ENCODE assay signal across 45 mouse cellular contexts in the genomic region with DNA sequence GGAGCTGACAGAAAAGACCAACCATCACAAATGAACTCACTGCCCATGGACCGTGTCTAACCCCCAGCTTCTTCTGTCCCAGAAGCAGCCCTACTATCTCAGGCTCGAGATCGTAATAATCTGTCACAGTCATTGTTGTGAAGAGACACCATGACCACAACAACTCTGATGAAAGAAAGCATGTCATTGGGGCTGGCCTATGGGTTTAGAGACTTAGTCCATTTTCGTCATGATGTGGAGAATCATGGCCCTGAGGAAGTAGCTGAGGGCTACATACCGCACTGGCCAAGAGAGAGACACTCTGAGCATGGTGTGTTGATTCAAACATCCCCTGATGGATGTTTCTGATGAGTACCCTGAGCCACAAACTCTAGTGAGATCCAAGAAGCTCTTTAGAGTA. TPM values are rescaled to one million over a fixed set of nuclear protein-coding genes. Genes with fewer than 3 reads are reported as not detected.
"Had no signal": no experiment of that assay in that cellular context is flagged by ENCODE, and none has a peak within 500 bp of the region (broad histone marks: within the 10 kb centered on the region; RNA-seq: fewer than 3 reads in every experiment).

No protein-coding gene starts in this region.

- H3K4me1 ChIP-seq: limb, embryonic 10.5 days; limb, embryonic 12.5 days; limb, embryonic 13.5 days; limb, embryonic 15.5 days; lung, embryonic 15.5 days; midbrain, embryonic 10.5 days; midbrain, embryonic 12.5 days; midbrain, embryonic 13.5 days; midbrain, embryonic 15.5 days; neural tube, embryonic 12.5 days; neural tube, embryonic 13.5 days had no signal

- H3K4me2 ChIP-seq: limb, embryonic 12.5 days; limb, embryonic 13.5 days; limb, embryonic 15.5 days; liver, embryonic 11.5 days; liver, embryonic 12.5 days; liver, embryonic 13.5 days; liver, embryonic 15.5 days; lung, embryonic 14.5 days; lung, embryonic 15.5 days; midbrain, embryonic 11.5 days; midbrain, embryonic 12.5 days; midbrain, embryonic 13.5 days; midbrain, embryonic 15.5 days; neural tube, embryonic 12.5 days; neural tube, embryonic 13.5 days had no signal

- ATAC-seq: liver, embryonic 12.5 days; liver, postnatal 0 days; lung, postnatal 0 days; midbrain, embryonic 13.5 days; midbrain, embryonic 15.5 days had no signal

- H3K27me3 ChIP-seq: limb, embryonic 12.5 days; limb, embryonic 15.5 days; liver, embryonic 12.5 days; liver, embryonic 13.5 days; liver, embryonic 15.5 days; lung, embryonic 15.5 days; midbrain, embryonic 12.5 days; midbrain, embryonic 15.5 days; neural tube, embryonic 12.5 days had no signal

- H3K36me3 ChIP-seq: limb, embryonic 10.5 days; limb, embryonic 12.5 days; limb, embryonic 13.5 days; limb, embryonic 15.5 days; liver, embryonic 12.5 days; liver, embryonic 13.5 days; liver, embryonic 15.5 days; lung, embryonic 15.5 days; midbrain, embryonic 10.5 days; midbrain, embryonic 12.5 days; midbrain, embryonic 13.5 days; midbrain, embryonic 15.5 days; neural tube, embryonic 12.5 days; neural tube, embryonic 13.5 days had no signal

- H3K9me3 ChIP-seq: limb, embryonic 10.5 days; limb, embryonic 12.5 days; limb, embryonic 13.5 days; limb, embryonic 15.5 days; liver, embryonic 12.5 days; liver, embryonic 13.5 days; liver, embryonic 15.5 days; lung, embryonic 15.5 days; midbrain, embryonic 10.5 days; midbrain, embryonic 12.5 days; midbrain, embryonic 13.5 days; midbrain, embryonic 15.5 days; neural tube, embryonic 12.5 days; neural tube, embryonic 13.5 days had no signal

- H3K9ac ChIP-seq: limb, embryonic 12.5 days; limb, embryonic 13.5 days; limb, embryonic 15.5 days; liver, embryonic 12.5 days; liver, embryonic 13.5 days; liver, embryonic 14.5 days; liver, embryonic 15.5 days; liver, postnatal 0 days; lung, embryonic 14.5 days; lung, embryonic 15.5 days; midbrain, embryonic 12.5 days; midbrain, embryonic 13.5 days; midbrain, embryonic 15.5 days; neural tube, embryonic 12.5 days; neural tube, embryonic 13.5 days had no signal

- DNase-seq: left cerebral cortex, postnatal 4 days; liver; liver, embryonic 13.5 days; liver, postnatal 0 days; lung, adult 18-20 months; lung, adult 2 months; lung, embryonic 14.5 days; lung, postnatal 10 days; lung, postnatal 14 days; lung, postnatal 36 days; lung, postnatal 4 days; midbrain, embryonic 14.5 days had no signal

- H3K4me3 ChIP-seq: left cerebral cortex, adult 2 months; limb, embryonic 10.5 days; limb, embryonic 12.5 days; limb, embryonic 13.5 days; limb, embryonic 15.5 days; liver, embryonic 12.5 days; liver, embryonic 13.5 days; liver, embryonic 15.5 days; lung, embryonic 15.5 days; midbrain, embryonic 10.5 days; midbrain, embryonic 12.5 days; midbrain, embryonic 13.5 days; midbrain, embryonic 15.5 days; myocyte; neural tube, embryonic 12.5 days; neural tube, embryonic 13.5 days had no signal

- H3K27ac ChIP-seq: left cerebral cortex, adult 2 months; limb, embryonic 10.5 days; limb, embryonic 12.5 days; limb, embryonic 13.5 days; limb, embryonic 15.5 days; liver, embryonic 12.5 days; liver, embryonic 13.5 days; liver, embryonic 14.5 days; liver, embryonic 15.5 days; lung, embryonic 15.5 days; macrophage; midbrain, embryonic 10.5 days; midbrain, embryonic 12.5 days; midbrain, embryonic 13.5 days; midbrain, embryonic 15.5 days; neural tube, embryonic 12.5 days; neural tube, embryonic 13.5 days had no signal

RNA-seq across cellular contexts. Expression of a gene that starts 2.2 kb away (rescaled TPM):
- total RNA-seq: left cerebral cortex, adult 18-20 months; left cerebral cortex, adult 2 months; left cerebral cortex, adult 8-10 months; left cerebral cortex, postnatal 10 days; left cerebral cortex, postnatal 14 days; left cerebral cortex, postnatal 25 days; left cerebral cortex, postnatal 36 days; left cerebral cortex, postnatal 4 days; midbrain, postnatal 0 days had no signal
- polyA plus RNA-seq: limb, embryonic 12.5 days; midbrain, embryonic 10.5 days; midbrain, embryonic 11.5 days; midbrain, embryonic 12.5 days; midbrain, embryonic 13.5 days; midbrain, embryonic 14.5 days; myocyte; neural tube, embryonic 11.5 days; neural tube, embryonic 13.5 days had no signal

RNA-seq across cellular contexts. Expression of a gene that starts 5.9 kb away (rescaled TPM):
- total RNA-seq: left cerebral cortex, adult 18-20 months; left cerebral cortex, adult 2 months; left cerebral cortex, adult 8-10 months; left cerebral cortex, postnatal 10 days; left cerebral cortex, postnatal 14 days; left cerebral cortex, postnatal 25 days; left cerebral cortex, postnatal 36 days; left cerebral cortex, postnatal 4 days; liver, adult 2 months; midbrain, postnatal 0 days had no signal
- polyA plus RNA-seq: limb, embryonic 10.5 days; limb, embryonic 11.5 days; limb, embryonic 12.5 days; limb, embryonic 13.5 days; limb, embryonic 14.5 days; limb, embryonic 15.5 days; liver, embryonic 11.5 days; liver, embryonic 12.5 days; liver, embryonic 13.5 days; liver, embryonic 14.5 days; liver, embryonic 15.5 days; liver, embryonic 16.5 days; liver, postnatal 0 days; lung, adult 2 months; lung, embryonic 14.5 days; lung, embryonic 15.5 days; lung, embryonic 16.5 days; macrophage; midbrain, embryonic 10.5 days; midbrain, embryonic 11.5 days; midbrain, embryonic 12.5 days; midbrain, embryonic 13.5 days; midbrain, embryonic 14.5 days; midbrain, embryonic 15.5 days; midbrain, postnatal 0 days; myocyte; neural tube, embryonic 11.5 days; neural tube, embryonic 12.5 days; neural tube, embryonic 13.5 days had no signal

RNA-seq across cellular contexts. Expression of a gene that starts 7.2 kb away (rescaled TPM):
- total RNA-seq: left cerebral cortex, adult 18-20 months; left cerebral cortex, adult 2 months; left cerebral cortex, adult 8-10 months; left cerebral cortex, postnatal 10 days; left cerebral cortex, postnatal 14 days; left cerebral cortex, postnatal 25 days; left cerebral cortex, postnatal 36 days; left cerebral cortex, postnatal 4 days; liver, adult 2 months; midbrain, postnatal 0 days had no signal
- polyA plus RNA-seq: limb, embryonic 10.5 days; limb, embryonic 11.5 days; limb, embryonic 12.5 days; limb, embryonic 13.5 days; limb, embryonic 14.5 days; limb, embryonic 15.5 days; liver, adult 2 months; liver, embryonic 11.5 days; liver, embryonic 12.5 days; liver, embryonic 13.5 days; liver, embryonic 15.5 days; liver, embryonic 16.5 days; liver, postnatal 0 days; lung, adult 2 months; lung, embryonic 14.5 days; lung, embryonic 15.5 days; lung, embryonic 16.5 days; lung, postnatal 0 days; macrophage; midbrain, embryonic 12.5 days; midbrain, embryonic 13.5 days; midbrain, embryonic 14.5 days; midbrain, embryonic 15.5 days; midbrain, postnatal 0 days; myocyte; neural tube, embryonic 11.5 days; neural tube, embryonic 12.5 days; neural tube, embryonic 13.5 days had no signal

RNA-seq across cellular contexts. Expression of a gene that starts 9.3 kb away (rescaled TPM):
- total RNA-seq: liver, adult 2 months had no signal
- polyA plus RNA-seq: limb, embryonic 12.5 days; limb, embryonic 13.5 days; liver, embryonic 13.5 days; liver, embryonic 15.5 days; liver, postnatal 0 days; lung, embryonic 14.5 days; lung, embryonic 16.5 days; lung, postnatal 0 days; macrophage; midbrain, embryonic 10.5 days; midbrain, embryonic 11.5 days; midbrain, embryonic 14.5 days; midbrain, embryonic 15.5 days; neural tube, embryonic 11.5 days had no signal
